Mouse (Mus musculus): ENCODE results near the gene Slc9a1. TPM values are rescaled to one million over a fixed set of nuclear protein-coding genes. Genes with fewer than 3 reads are reported as not detected.

Slc9a1 gene
- total RNA-seq, 2 experiments from 2014 or later, result 10.0 to 12.8 TPM

GRCm38 (mm10) chr4:133370298-133371274 is 1.1 kb downstream of the Slc9a1 start:
- DNase-seq, result peak; percentile 46
- intact Hi-C loops (cut with DNase I; ENCODE audit: low total_unique reads), result loop anchor here (5.0 kb wide), 1 partner anchor 47 kb away; no protein-coding TSS in a partner anchor

GRCm38 (mm10) chr4:133371621-133372277 is 2.2 kb downstream of the Slc9a1 start:
- intact Hi-C loops (cut with DNase I; ENCODE audit: low total_unique reads), result loop anchor here (5.0 kb wide), 1 partner anchor 46 kb away; no protein-coding TSS in a partner anchor

DNA sequence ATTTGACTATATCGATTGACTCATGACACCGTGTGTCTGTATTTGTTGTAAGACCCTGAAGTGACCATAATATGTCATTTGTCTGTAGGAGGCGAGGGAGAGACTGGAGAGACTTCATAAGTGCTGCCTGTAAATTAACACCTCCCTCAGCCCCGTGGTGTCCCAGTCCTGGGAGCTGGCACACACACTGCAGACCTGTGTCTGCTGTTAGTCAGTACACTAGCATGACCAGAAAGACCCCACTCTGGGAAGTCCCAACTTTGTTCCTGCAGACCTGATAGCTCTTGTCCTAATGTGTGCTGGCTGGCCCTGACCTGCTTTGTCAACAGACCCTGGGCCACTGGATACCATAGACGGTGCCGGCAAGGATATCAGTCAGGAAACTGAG is 2.8 kb downstream of the Slc9a1 start:
- DNase-seq, result no peak
- intact Hi-C loops (cut with DNase I; ENCODE audit: low total_unique reads), result loop anchor here (5.0 kb wide), 1 partner anchor 45 kb away; no protein-coding TSS in a partner anchor

More at GRCm38 (mm10) chr4:133371621-133372277, 2.2 kb downstream of the Slc9a1 start:
- no peak for DNase-seq

GRCm38 (mm10) chr4:133374011-133374410 is 4.5 kb downstream of the Slc9a1 start:
- intact Hi-C loops (cut with DNase I; ENCODE audit: low total_unique reads), result loop anchor here (5.0 kb wide), 1 partner anchor 43 kb away; no protein-coding TSS in a partner anchor
- DNase-seq, result no peak

DNA sequence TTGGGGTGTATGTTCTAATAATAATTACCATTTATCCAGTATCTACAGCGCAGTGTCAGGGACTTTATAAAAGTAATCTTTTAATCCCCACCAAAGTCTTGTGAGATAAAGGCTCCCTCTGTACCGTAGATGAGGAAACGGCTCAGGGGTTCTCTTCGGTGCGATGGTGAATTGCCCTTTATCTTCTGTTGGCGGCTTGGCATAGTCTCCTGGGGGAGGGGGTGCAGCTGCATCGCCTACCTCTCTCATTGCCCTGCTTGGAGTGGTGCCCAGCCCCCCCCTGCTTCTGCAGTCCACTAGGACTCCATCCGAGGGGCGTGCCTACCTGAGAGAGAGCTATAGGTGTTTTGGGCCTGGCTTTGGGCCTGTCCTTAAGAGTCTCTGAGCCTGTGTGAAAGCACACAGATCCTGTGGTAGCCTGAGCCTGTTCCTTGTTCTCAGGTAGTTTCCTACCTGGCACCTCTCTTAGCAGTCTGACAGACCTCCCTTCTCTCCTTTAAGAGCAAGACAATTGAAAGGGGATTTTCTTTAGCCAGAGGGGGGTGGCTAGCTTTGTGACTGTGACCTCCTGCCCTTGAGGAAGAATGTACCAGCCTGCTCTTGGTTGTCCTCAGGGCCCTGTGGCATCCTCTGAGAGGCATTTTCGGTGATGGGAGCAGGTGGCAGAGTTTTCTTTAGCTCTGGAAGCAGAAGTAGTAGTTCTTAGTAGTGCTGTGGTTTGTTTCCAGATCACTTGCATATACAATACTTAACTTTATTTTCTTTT is 6.5 kb downstream of the Slc9a1 start:
- DNase-seq, result no peak
- intact Hi-C loops (cut with DNase I; ENCODE audit: low total_unique reads), result no loop called here

GRCm38 (mm10) chr4:133378236-133379045 is 8.9 kb downstream of the Slc9a1 start:
- intact Hi-C loops (cut with DNase I; ENCODE audit: low total_unique reads), result no loop called here
- DNase-seq, result peak; percentile 61

GRCm38 (mm10) chr4:133379046-133379347 is 9.5 kb downstream of the Slc9a1 start:
- intact Hi-C loops (cut with DNase I; ENCODE audit: low total_unique reads), result no loop called here
- no peak for DNase-seq

DNA sequence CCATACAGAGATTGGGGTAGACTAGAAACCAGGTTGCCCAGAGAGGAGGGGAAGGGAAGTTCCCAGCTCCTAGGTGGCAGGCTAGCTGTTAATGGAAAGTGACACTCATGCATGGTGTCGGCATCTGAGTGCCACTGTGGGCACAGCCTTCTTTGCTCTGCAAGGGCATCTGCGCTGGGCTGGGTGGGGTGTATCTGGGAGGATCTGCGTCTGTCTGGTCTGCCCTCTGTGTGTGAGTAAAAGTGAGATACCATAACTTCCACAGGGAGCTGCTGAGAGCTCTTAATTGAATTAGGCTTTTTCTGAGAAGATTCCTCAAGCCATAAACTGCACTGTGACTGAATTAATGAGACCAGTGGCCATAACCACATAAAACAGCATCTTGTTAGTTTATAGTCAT is 10.4 kb downstream of the Slc9a1 start:
- intact Hi-C loops (cut with DNase I; ENCODE audit: low total_unique reads), result no loop called here
- peak; percentile 5 for DNase-seq

GRCm38 (mm10) chr4:133380532-133380931 is 11.0 kb downstream of the Slc9a1 start:
- no peak for DNase-seq
- intact Hi-C loops (cut with DNase I; ENCODE audit: low total_unique reads), result no loop called here

- intact Hi-C loops (cut with DNase I; ENCODE audit: low total_unique reads), result no loop called here
- peak; percentile 1 for DNase-seq
These were observed 11.6 kb downstream of the Slc9a1 start for GRCm38 (mm10) chr4:133381141-133381540.

- intact Hi-C loops (cut with DNase I; ENCODE audit: low total_unique reads), result no loop called here
- peak; percentile 3 for DNase-seq
These were observed 16.7 kb downstream of the Slc9a1 start for GRCm38 (mm10) chr4:133386061-133386797.

DNA sequence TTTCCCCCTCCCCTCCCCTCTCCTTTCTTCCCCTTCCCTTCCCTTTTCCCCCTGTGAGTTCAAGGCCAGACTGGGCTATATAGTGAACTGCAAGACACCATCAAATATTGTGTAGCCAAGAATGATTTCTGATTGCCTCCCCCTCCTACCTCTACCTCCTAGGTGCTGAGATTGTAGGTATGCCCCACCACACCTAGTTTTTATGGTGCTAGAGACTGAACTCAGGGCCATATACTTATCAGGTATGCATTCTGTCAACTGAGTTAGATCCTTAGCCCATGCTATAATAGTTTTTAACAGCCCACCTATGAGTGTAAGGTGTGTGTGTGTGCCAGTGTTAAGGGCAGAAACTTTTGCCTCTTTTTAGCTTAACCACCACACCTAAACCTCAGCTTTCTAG is 17.5 kb downstream of the Slc9a1 start:
- intact Hi-C loops (cut with DNase I; ENCODE audit: low total_unique reads), result no loop called here
- DNase-seq, result no peak

DNA sequence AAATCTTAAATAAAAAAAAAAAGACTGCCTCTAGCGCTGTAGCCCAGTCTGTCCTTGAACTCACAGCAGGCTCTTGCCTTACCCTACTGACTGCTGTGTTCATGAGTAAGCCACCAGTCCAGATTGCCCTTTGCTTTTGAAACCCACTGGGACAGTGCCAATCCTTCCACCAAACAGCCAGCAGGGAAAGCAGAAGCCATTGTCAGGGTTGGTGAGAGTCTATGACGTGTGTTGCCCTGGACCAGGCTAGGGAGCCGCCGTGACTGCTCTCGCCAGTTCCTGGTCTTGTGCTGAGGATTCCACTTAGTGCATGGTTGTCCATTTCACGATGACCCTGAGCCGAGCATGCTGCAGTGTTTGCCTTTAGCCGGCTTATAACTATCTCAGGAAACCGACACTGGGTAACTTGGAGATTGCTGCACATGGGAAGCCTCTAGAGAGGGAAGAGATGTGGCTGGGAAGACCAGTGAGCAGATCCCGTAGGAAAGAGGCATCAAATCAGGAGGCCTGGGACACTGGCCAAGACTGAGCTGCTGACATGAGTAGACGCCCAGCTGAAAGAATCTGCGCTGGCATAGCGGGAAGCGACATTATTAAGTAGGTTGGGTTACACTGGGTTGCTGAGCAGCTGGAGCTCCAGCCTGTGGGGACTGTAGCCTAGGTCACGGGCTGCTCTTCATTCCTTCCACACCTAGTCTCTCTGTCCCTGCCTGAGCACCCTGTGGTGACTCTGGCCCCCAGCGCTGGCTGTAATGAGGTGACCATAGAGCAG is 19.5 kb downstream of the Slc9a1 start:
- peak; percentile 86 for DNase-seq

DNA sequence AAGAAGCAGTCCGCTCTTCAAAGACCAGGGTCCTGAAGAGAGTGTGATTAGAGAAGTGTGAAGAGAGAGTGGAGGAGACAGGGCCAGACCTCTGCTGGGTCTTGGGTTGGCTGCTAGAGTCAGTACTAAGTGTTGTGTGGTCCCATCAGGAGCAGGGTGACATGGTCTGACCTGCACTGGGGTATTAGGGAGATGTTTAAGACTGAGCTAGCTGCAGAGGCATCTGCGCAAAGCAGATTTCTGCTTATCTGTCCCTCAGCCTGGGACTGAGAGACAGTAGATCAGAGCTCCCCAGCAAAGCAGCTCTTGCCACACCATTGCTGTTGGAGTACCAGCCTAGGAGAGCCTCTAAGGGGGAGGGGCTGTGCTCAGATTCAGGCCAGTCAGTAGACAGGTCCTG is 20.5 kb downstream of the Slc9a1 start:
- intact Hi-C loops (cut with DNase I; ENCODE audit: low total_unique reads), result no loop called here
- no peak for DNase-seq

More for the DNA sequence above, 19.5 kb downstream of the Slc9a1 start:
- intact Hi-C loops (cut with DNase I; ENCODE audit: low total_unique reads), result no loop called here

- intact Hi-C loops (cut with DNase I; ENCODE audit: low total_unique reads), result no loop called here
- no peak for DNase-seq
These were observed 21.1 kb downstream of the Slc9a1 start for GRCm38 (mm10) chr4:133390585-133390984.

GRCm38 (mm10) chr4:133391185-133392040 is 21.9 kb downstream of the Slc9a1 start:
- intact Hi-C loops (cut with DNase I; ENCODE audit: low total_unique reads), result no loop called here
- DNase-seq, result peak; percentile 61

Measured in gastrocnemius, postnatal 14 days (tissue).